Mouse (Mus musculus): ENCODE results near the gene Fam102a.

DNA sequence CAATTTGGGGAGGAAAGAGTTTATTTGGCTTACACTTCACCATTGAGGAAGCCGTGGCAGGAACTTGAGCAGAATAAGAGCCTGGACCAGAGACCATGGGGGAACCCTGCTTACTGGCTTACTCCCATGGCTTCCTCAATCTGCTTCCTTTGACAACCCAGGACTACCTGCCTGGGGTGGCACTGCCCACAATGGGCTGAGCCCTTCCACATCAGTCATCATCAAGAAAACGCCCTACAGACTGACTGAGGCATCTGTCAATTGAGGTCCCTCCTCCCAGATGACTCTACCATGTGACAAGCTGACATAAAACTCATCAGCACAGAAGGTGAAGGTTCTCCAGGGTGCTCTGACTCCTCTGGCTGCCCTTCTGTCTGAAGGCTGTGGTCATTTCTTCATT is 4.7 kb upstream of the Fam102a start:
- TF ChIP-seq CTCF (IDR thresholded peaks at IDR 0.05; ENCODE audit: borderline replicate concordance, insufficient read depth, low read depth, low read length) (no peak), POLR2A (IDR thresholded peaks at IDR 0.05; ENCODE audit: borderline replicate concordance, insufficient read depth, low read length) (no peak)
